Mouse (Mus musculus): ENCODE measurements at regions not wholly inside any gene's neighbourhood (a gene's known extent, or its start where the extent isn't known, plus 50 kb on each side); places are given as distances from the start of the nearest gene placed in this dataset.
"Not testable (repeated sequence)": the region's sequence is repeated elsewhere in the genome, so short reads cannot be mapped to it uniquely, and the experiment has no call there.

GRCm38 (mm10) chr1:145139267-145139651 lies 364.0 kb upstream of the Rgs18 start:
- Histone ChIP-seq H3K27ac (ENCODE audit: low read length) (no peak overlapping the region), H3K9ac (replicated peaks; ENCODE audit: low read depth) (no peak overlapping the region), H3K4me3 (ENCODE audit: low read depth, low read length) (no peak overlapping the region), H3K4me1 (ENCODE audit: insufficient read depth, low read depth, low read length) (no peaks in the 10 kb centered on the region), H3K9me3 (ENCODE audit: low read length) (no peaks in the 10 kb centered on the region), H3K4me2 (replicated peaks; ENCODE audit: low read depth, low read length) (no peak overlapping the region), H3K36me3 (ENCODE audit: insufficient read depth, low read length) (no peaks in the 10 kb centered on the region), H3K27me3 (replicated peaks; ENCODE audit: insufficient read depth, low read length) (no peaks in the 10 kb centered on the region)
- DNase-seq (ENCODE audit: low spot score) (no peak), ATAC-seq (no peak; the same call in 1 of the 2 replicates)
- no peak for TF ChIP-seq CTCF (IDR thresholded peaks at IDR 0.05)
- no peak for TF ChIP-seq EP300 (IDR thresholded peaks at IDR 0.05)

DNA sequence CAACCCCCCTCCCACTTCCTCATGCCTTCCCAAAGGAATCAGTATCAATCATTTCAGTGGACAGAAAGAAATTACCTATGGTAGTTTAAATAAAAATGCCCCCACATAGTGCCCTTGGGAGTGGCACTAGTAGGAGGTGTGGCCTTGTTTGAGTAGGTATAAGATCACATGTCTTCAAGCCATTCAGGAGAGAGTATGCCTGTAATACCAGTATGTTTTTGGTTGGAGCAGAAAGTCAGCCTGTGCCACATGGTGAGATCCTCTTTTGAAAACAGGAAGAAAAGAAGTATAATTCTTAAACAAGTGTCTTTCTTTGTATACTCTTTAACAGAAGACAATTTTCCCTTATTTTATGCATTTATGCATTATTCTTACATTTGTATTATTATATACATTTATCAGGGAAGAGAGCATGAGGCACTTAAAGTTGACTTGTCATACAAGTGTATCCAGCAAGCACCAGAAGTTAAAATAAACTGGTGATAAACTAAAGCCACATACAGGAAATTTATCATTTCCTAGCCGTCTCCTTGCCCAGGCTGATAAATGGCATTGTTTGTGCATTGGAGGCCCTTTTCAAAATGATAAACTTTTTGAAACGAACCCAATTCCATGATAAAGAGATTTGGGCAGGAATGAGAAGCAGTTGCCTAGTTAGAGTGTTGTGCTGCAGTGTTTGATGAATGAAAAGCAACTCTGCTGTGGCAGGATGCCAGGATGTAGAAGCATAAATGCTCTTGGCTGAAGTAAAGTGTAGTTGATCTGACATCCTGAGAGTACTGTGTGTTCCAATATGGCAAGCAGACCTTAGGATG lies 363.4 kb upstream of the Rgs18 start:
- ATAC-seq: peak; percentile 87
- 20% methylated on average over 2 of the region's 2 CpGs for WGBS
- no peaks in the 10 kb centered on the region for H3K4me1 ChIP-seq (ENCODE audit: insufficient read depth, low read depth, low read length)
- TF ChIP-seq EP300 (IDR thresholded peaks at IDR 0.05) (peak; percentile 85), CTCF (IDR thresholded peaks at IDR 0.05) (no peak)
- no peaks in the 10 kb centered on the region for H3K9me3 ChIP-seq (ENCODE audit: low read length)
- H3K9ac ChIP-seq (replicated peaks; ENCODE audit: low read depth): no peak overlapping the region
- H3K4me3 ChIP-seq (ENCODE audit: low read depth, low read length): no peak overlapping the region
- DNase-seq (ENCODE audit: low spot score): peak; percentile 59
- H3K27ac ChIP-seq (ENCODE audit: low read length): no peak overlapping the region
- H3K4me2 ChIP-seq (replicated peaks; ENCODE audit: low read depth, low read length): no peak overlapping the region
- H3K36me3 ChIP-seq (ENCODE audit: insufficient read depth, low read length): no peaks in the 10 kb centered on the region
- H3K27me3 ChIP-seq (replicated peaks; ENCODE audit: insufficient read depth, low read length): no peaks in the 10 kb centered on the region

DNA sequence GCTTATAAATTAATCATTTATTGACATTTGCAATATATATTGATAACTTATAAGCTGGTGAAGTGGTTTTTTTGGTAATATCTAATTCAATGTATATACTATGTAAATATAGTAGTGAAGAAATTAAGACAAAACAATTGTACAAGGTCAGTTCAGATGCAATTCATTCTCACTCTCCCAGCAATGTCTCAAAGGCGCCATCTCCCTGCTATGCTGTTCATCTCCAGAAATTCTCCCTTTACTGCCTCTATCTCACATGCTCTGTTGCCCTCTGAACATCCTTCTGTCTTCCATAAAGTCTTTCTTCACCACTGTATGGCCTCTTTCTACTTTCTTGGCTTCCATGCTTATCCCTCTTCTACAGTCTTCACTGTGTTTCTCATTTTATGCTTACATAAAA lies 355.8 kb upstream of the Rgs18 start:
- TF ChIP-seq CTCF (IDR thresholded peaks at IDR 0.05) (no peak), EP300 (IDR thresholded peaks at IDR 0.05) (no peak)
- Histone ChIP-seq H3K9me3 (ENCODE audit: low read length) (no peaks in the 10 kb centered on the region), H3K36me3 (ENCODE audit: insufficient read depth, low read length) (no peaks in the 10 kb centered on the region), H3K27me3 (replicated peaks; ENCODE audit: insufficient read depth, low read length) (no peaks in the 10 kb centered on the region), H3K4me3 (ENCODE audit: low read depth, low read length) (no peak overlapping the region), H3K27ac (ENCODE audit: low read length) (no peak overlapping the region), H3K9ac (replicated peaks; ENCODE audit: low read depth) (no peak overlapping the region), H3K4me2 (replicated peaks; ENCODE audit: low read depth, low read length) (no peak overlapping the region), H3K4me1 (ENCODE audit: insufficient read depth, low read depth, low read length) (no peaks in the 10 kb centered on the region)
- DNase-seq (ENCODE audit: low spot score) (no peak), ATAC-seq (no peak)
- 75% methylated on average over 1 of the region's 1 CpGs for WGBS

- Histone ChIP-seq H3K36me3 (ENCODE audit: insufficient read depth, low read length) (no peaks in the 10 kb centered on the region), H3K27ac (ENCODE audit: low read length) (no peak overlapping the region), H3K4me2 (replicated peaks; ENCODE audit: low read depth, low read length) (no peak overlapping the region), H3K9me3 (ENCODE audit: low read length) (no peaks in the 10 kb centered on the region), H3K4me3 (ENCODE audit: low read depth, low read length) (no peak overlapping the region), H3K9ac (replicated peaks; ENCODE audit: low read depth) (no peak overlapping the region), H3K27me3 (replicated peaks; ENCODE audit: insufficient read depth, low read length) (no peaks in the 10 kb centered on the region), H3K4me1 (ENCODE audit: insufficient read depth, low read depth, low read length) (no peaks in the 10 kb centered on the region)
- TF ChIP-seq EP300 (IDR thresholded peaks at IDR 0.05): no peak
- no peak for TF ChIP-seq CTCF (IDR thresholded peaks at IDR 0.05)
- no peak for ATAC-seq
- DNase-seq (ENCODE audit: low spot score): no peak
- 67% methylated on average over 1 of the region's 1 CpGs for WGBS
Observed at GRCm38 (mm10) chr1:145113171-145113570, 337.9 kb upstream of the Rgs18 start.

DNA sequence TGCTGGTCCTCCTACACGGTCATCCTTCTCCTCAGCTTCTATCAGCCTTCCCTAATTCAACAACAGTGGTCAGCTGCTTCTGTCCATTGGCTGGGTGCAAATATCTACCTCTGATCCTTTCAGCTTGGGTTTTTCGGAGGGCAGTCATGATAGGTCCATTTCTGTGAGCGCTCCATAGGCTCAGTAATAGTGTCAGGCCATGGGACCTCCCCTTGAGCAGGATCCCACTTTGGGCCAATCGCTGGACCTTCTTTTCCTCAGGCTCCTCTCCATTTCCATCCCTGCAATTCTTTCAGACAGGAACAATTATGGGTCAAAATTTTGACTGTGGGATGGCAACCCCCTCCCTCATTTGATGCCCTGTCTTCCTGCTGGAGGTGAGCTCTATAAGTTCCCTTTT lies 331.5 kb upstream of the Rgs18 start:
- H3K4me3 ChIP-seq (ENCODE audit: low read depth, low read length); H3K27ac ChIP-seq (ENCODE audit: low read length); H3K4me1 ChIP-seq (ENCODE audit: insufficient read depth, low read depth, low read length); H3K4me2 ChIP-seq (replicated peaks; ENCODE audit: low read depth, low read length); ATAC-seq; H3K9me3 ChIP-seq (ENCODE audit: low read length); H3K27me3 ChIP-seq (replicated peaks; ENCODE audit: insufficient read depth, low read length); H3K9ac ChIP-seq (replicated peaks; ENCODE audit: low read depth); DNase-seq (ENCODE audit: low spot score); H3K36me3 ChIP-seq (ENCODE audit: insufficient read depth, low read length): not testable (repeated sequence)
- WGBS: 75% methylated on average over 4 of the region's 4 CpGs

- 77% methylated on average over 1 of the region's 1 CpGs for WGBS
- ATAC-seq (no peak), DNase-seq (ENCODE audit: low spot score) (no peak)
- no peaks in the 10 kb centered on the region for H3K9me3 ChIP-seq (ENCODE audit: low read length)
- H3K9ac ChIP-seq (replicated peaks; ENCODE audit: low read depth): no peak overlapping the region
- H3K4me1 ChIP-seq (ENCODE audit: insufficient read depth, low read depth, low read length): no peaks in the 10 kb centered on the region
- H3K4me2 ChIP-seq (replicated peaks; ENCODE audit: low read depth, low read length): no peak overlapping the region
- no peak overlapping the region for H3K27ac ChIP-seq (ENCODE audit: low read length)
- no peaks in the 10 kb centered on the region for H3K36me3 ChIP-seq (ENCODE audit: insufficient read depth, low read length)
- TF ChIP-seq CTCF (IDR thresholded peaks at IDR 0.05): no peak
- TF ChIP-seq EP300 (IDR thresholded peaks at IDR 0.05): no peak
- no peaks in the 10 kb centered on the region for H3K27me3 ChIP-seq (replicated peaks; ENCODE audit: insufficient read depth, low read length)
- H3K4me3 ChIP-seq (ENCODE audit: low read depth, low read length): no peak overlapping the region
Observed at GRCm38 (mm10) chr1:145065255-145065854, 290.1 kb upstream of the Rgs18 start.

Data from lung, postnatal 0 days (tissue).